Mouse (Mus musculus) limb, embryonic 12.5 days (tissue): Measurements from ENCODE around the gene Dalrd3. TPM values are rescaled to one million over a fixed set of nuclear protein-coding genes. Genes with fewer than 3 reads are reported as not detected.
A peak's percentile ranks its signal among the peaks of the same experiment; 100 is the strongest.

Experiments used
- ATAC-seq: fragments of 200-750 bp; cut with Nextera tagmentation; 2 replicates; pipeline ENCODE4 v1.8.0; 2017; ENCODE audit warnings: low read depth, moderate TSS enrichment; ENCODE audit not compliant: insufficient number of reproducible peaks, insufficient read depth, low FRiP score, low TSS enrichment
- H3K27ac ChIP-seq: fragments of 300-500 bp; sonication (generic); 2 replicates; pipeline ENCODE4 v1.5.1; 2016; ENCODE audit warnings: mild to moderate bottlenecking, moderate library complexity
- H3K27me3 ChIP-seq: fragments of 300-500 bp; sonication (generic); 2 replicates; pipeline ENCODE4 v1.6.1; 2016; ENCODE audit warnings: mild to moderate bottlenecking, moderate library complexity
- H3K36me3 ChIP-seq: fragments of 300-500 bp; sonication (generic); 2 replicates; pipeline ENCODE4 v1.6.1; 2016; ENCODE audit warnings: mild to moderate bottlenecking, moderate library complexity
- H3K4me1 ChIP-seq: fragments of 300-500 bp; sonication (generic); replicated peaks from 2 replicates; pipeline ENCODE4 v1.6.1; 2016
- H3K4me2 ChIP-seq: fragments of 300-500 bp; sonication (generic); 2 replicates; pipeline ENCODE4 v1.6.1; 2016; ENCODE audit warnings: mild to moderate bottlenecking, moderate library complexity
- H3K4me3 ChIP-seq: fragments of 300-500 bp; sonication (generic); replicated peaks from 2 replicates; pipeline ENCODE4 v1.5.1; 2016; ENCODE audit warnings: mild to moderate bottlenecking
- H3K9ac ChIP-seq: fragments of 300-500 bp; sonication (generic); replicated peaks from 2 replicates; pipeline ENCODE4 v1.6.1; 2016; ENCODE audit warnings: mild to moderate bottlenecking, moderate library complexity
- H3K9me3 ChIP-seq: fragments of 300-500 bp; sonication (generic); 2 replicates; pipeline ENCODE4 v1.6.1; 2016; ENCODE audit warnings: mild to moderate bottlenecking, moderate library complexity
- WGBS: fragments of 180-500 bp; shearing (Covaris S2); methylation state at CpG from one replicate; pipeline ENCODE4 v1.1.7; 2016; 5-methylcytosine and 5-hydroxymethylcytosine counted together
- polyA plus RNA-seq: library from polyadenylated mRNA; unstranded; fragments of >200 nt; fragmentation: Nextera tagmentation; extraction: Ambion mirVana; gene quantifications from 2 replicates; pipeline ENCODE4 v1.2.1, GENCODE M21; 2016

Dalrd3 gene
- polyA plus RNA-seq, 1 experiment from 2014 or later = 197 TPM

GRCm38 (mm10) chr9:108573774-108574690 lies 4.3 kb downstream of the Dalrd3 start:
- H3K4me3 ChIP-seq = no peak overlapping the region
- no peak overlapping the region for H3K27ac ChIP-seq
- peaks cover 60% of the 10 kb centered on the region for H3K4me1 ChIP-seq
- H3K4me2 ChIP-seq = 0 out of 2 replicates have a peak overlapping the region, but pooled peaks have one; percentile 21
- H3K9ac ChIP-seq = peak overlapping the region; percentile 18
- H3K36me3 ChIP-seq = peaks cover 65% of the 10 kb centered on the region
- ATAC-seq = no peak
- no peaks in the 10 kb centered on the region for H3K9me3 ChIP-seq
- WGBS = 53% methylated on average over 26 of the region's 26 CpGs
- H3K27me3 ChIP-seq = no peaks in the 10 kb centered on the region

- Histone ChIP-seq H3K4me2 (no peak overlapping the region), H3K36me3 (peaks cover 65% of the 10 kb centered on the region), H3K9ac (no peak overlapping the region; the same call in 1 of the 2 replicates), H3K4me1 (peaks cover 64% of the 10 kb centered on the region), H3K27ac (no peak overlapping the region), H3K4me3 (no peak overlapping the region), H3K27me3 (no peaks in the 10 kb centered on the region), H3K9me3 (no peaks in the 10 kb centered on the region)
- no peak for ATAC-seq
- 89% methylated on average over 12 of the region's 12 CpGs for WGBS
Measured at GRCm38 (mm10) chr9:108574921-108575320, 5.2 kb downstream of the Dalrd3 start.

- Histone ChIP-seq H3K4me1 (peaks cover 58% of the 10 kb centered on the region), H3K27ac (no peak overlapping the region), H3K36me3 (peaks cover 65% of the 10 kb centered on the region), H3K4me2 (peak overlapping the region; percentile 20), H3K9me3 (no peaks in the 10 kb centered on the region), H3K9ac (no peak overlapping the region; the same call in 1 of the 2 replicates), H3K27me3 (no peaks in the 10 kb centered on the region), H3K4me3 (0 out of 2 replicates have a peak overlapping the region, but pooled peaks have one; percentile 86)
- WGBS = 85% methylated on average over 37 of the region's 37 CpGs
- ATAC-seq = no peak
Measured at GRCm38 (mm10) chr9:108575321-108576297, 5.9 kb downstream of the Dalrd3 start.

GRCm38 (mm10) chr9:108577025-108577424 lies 7.3 kb downstream of the Dalrd3 start:
- H3K4me2 ChIP-seq = peak overlapping the region; percentile 90
- peaks cover 55% of the 10 kb centered on the region for H3K36me3 ChIP-seq
- peak overlapping the region; percentile 86 for H3K4me3 ChIP-seq
- H3K9ac ChIP-seq = peak overlapping the region; percentile 95; the same call in 1 of the 2 replicates
- H3K4me1 ChIP-seq = peaks cover 56% of the 10 kb centered on the region
- H3K9me3 ChIP-seq = no peaks in the 10 kb centered on the region
- H3K27me3 ChIP-seq = no peaks in the 10 kb centered on the region
- peak overlapping the region; percentile 29; the same call in 1 of the 2 replicates for H3K27ac ChIP-seq
- ATAC-seq = no peak
- 64% methylated on average over 6 of the region's 6 CpGs for WGBS

GRCm38 (mm10) chr9:108577934-108578544 lies 8.4 kb downstream of the Dalrd3 start:
- Histone ChIP-seq H3K9me3 (no peaks in the 10 kb centered on the region), H3K27ac (peak overlapping the region; percentile 97), H3K36me3 (peaks cover 47% of the 10 kb centered on the region), H3K4me3 (peak overlapping the region; percentile 86), H3K4me1 (peaks cover 56% of the 10 kb centered on the region), H3K27me3 (no peaks in the 10 kb centered on the region), H3K4me2 (peak overlapping the region; percentile 90), H3K9ac (peak overlapping the region; percentile 95)
- WGBS = under 1% methylated on average over 24 of the region's 24 CpGs
- no peak for ATAC-seq

GRCm38 (mm10) chr9:108578545-108579343 lies 9.1 kb downstream of the Dalrd3 start, which contains the start of gene Wdr6:
Wdr6 (minus strand) TSS chr9:108578739.
- Histone ChIP-seq H3K9me3 (no peaks in the 10 kb centered on the region), H3K27me3 (no peaks in the 10 kb centered on the region), H3K27ac (peak within 1 kb of the TSS; percentile 97), H3K4me3 (peak within 1 kb of the TSS; percentile 86), H3K36me3 (peaks cover 40% of the 10 kb centered on the region), H3K4me1 (peaks cover 52% of the 10 kb centered on the region), H3K4me2 (peak within 1 kb of the TSS; percentile 90), H3K9ac (peak within 1 kb of the TSS; percentile 95)
- 5% methylated on average over 51 of the region's 51 CpGs for WGBS
- peak; percentile 96 for ATAC-seq

GRCm38 (mm10) chr9:108579344-108579690 lies 9.6 kb downstream of the Dalrd3 start:
- Histone ChIP-seq H3K4me3 (peak overlapping the region; percentile 86), H3K4me2 (peak overlapping the region; percentile 90), H3K9ac (peak overlapping the region; percentile 95), H3K27ac (peak overlapping the region; percentile 97), H3K9me3 (no peaks in the 10 kb centered on the region), H3K27me3 (no peaks in the 10 kb centered on the region), H3K36me3 (peaks cover 34% of the 10 kb centered on the region), H3K4me1 (peaks cover 47% of the 10 kb centered on the region)
- WGBS = 61% methylated on average over 5 of the region's 5 CpGs
- ATAC-seq = no peak

- H3K9me3 ChIP-seq = no peaks in the 10 kb centered on the region
- no peaks in the 10 kb centered on the region for H3K27me3 ChIP-seq
- H3K9ac ChIP-seq = peak overlapping the region; percentile 54
- ATAC-seq = peak; percentile 95
- H3K4me3 ChIP-seq = peak overlapping the region; percentile 25; the same call in 1 of the 2 replicates
- H3K4me2 ChIP-seq = peak overlapping the region; percentile 58
- WGBS = under 1% methylated on average over 14 of the region's 14 CpGs
- peak overlapping the region; percentile 93 for H3K27ac ChIP-seq
- 0 out of 2 replicates have a peak, but pooled peaks cover 3% of the 10 kb centered on the region for H3K36me3 ChIP-seq
- H3K4me1 ChIP-seq = peaks cover 29% of the 10 kb centered on the region
Measured at GRCm38 (mm10) chr9:108587571-108588180, 18.0 kb downstream of the Dalrd3 start.

- 64% methylated on average over 5 of the region's 5 CpGs for WGBS
- H3K4me3 ChIP-seq = no peak overlapping the region
- peaks cover 29% of the 10 kb centered on the region for H3K4me1 ChIP-seq
- H3K9ac ChIP-seq = no peak overlapping the region
- H3K36me3 ChIP-seq = peaks cover 7% of the 10 kb centered on the region; the same call in 1 of the 2 replicates
- H3K4me2 ChIP-seq = no peak overlapping the region
- H3K27me3 ChIP-seq = no peaks in the 10 kb centered on the region
- H3K27ac ChIP-seq = peak overlapping the region; percentile 41; the same call in 1 of the 2 replicates
- no peaks in the 10 kb centered on the region for H3K9me3 ChIP-seq
- ATAC-seq = no peak
Measured at GRCm38 (mm10) chr9:108589229-108589628, 19.5 kb downstream of the Dalrd3 start.
